Mouse (Mus musculus) ES-E14 (cell line): Measurements from ENCODE around the gene Knop1.

Experiments used
- HCFC1 ChIP-seq: IDR thresholded peaks from 2 replicates; pipeline ENCODE4 v1.6.1; 2012; ENCODE audit warnings: low read length, inconsistent platforms, borderline replicate concordance; ENCODE audit not compliant: insufficient read depth
- MAFK ChIP-seq: IDR thresholded peaks from 2 replicates; pipeline ENCODE4 v1.6.1; 2014; ENCODE audit warnings: mild to moderate bottlenecking, low read depth, low read length, inconsistent platforms; ENCODE audit not compliant: insufficient read depth
- ZC3H11A ChIP-seq: IDR thresholded peaks from 2 replicates; pipeline ENCODE4 v1.6.1; 2012; ENCODE audit warnings: low read depth, mild to moderate bottlenecking, inconsistent platforms, low read length, borderline replicate concordance
- ZNF384 ChIP-seq: IDR thresholded peaks from 2 replicates; pipeline ENCODE4 v1.6.1; 2012; ENCODE audit warnings: low read depth, low read length, inconsistent platforms

- no peak for TF ChIP-seq MAFK
- TF ChIP-seq ZNF384 = no peak
- no peak for TF ChIP-seq HCFC1
- no peak for TF ChIP-seq ZC3H11A
These were observed 2.6 kb upstream of the Knop1 start for GRCm38 (mm10) chr7:118858640-118859039.
